Mouse (Mus musculus) lung, postnatal 0 days (tissue): ENCODE data around the gene Fam189a1.

Source experiments
- CTCF ChIP-seq: IDR thresholded peaks from 2 replicates; pipeline ENCODE4 v1.5.1; 2016; ENCODE audit warnings: antibody characterized with exemption, mild to moderate bottlenecking
- EP300 ChIP-seq: IDR thresholded peaks from 2 replicates; pipeline ENCODE4 v1.6.1; 2016; ENCODE audit warnings: antibody characterized with exemption, mild to moderate bottlenecking, control low read depth

DNA sequence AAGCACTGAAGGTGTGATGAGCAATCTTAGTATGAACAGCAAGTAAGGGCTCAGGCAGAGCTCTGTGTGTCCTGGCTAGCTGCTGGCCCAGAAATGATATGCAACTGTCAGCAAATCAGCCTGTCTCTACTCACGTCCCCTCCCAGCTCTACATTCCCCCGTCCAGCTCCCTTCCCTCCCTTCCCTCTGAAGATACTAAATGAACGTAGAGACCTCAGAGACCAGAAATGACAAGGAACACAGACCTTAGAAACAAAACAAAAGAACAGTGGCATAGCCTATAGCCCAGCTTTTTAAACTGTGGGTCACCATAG lies 73.6 kb downstream of the Fam189a1 start:
- no peak for TF ChIP-seq EP300
- TF ChIP-seq CTCF, result no peak
